Mouse (Mus musculus) bone marrow macrophage, adult 2 months (primary cell): ENCODE data around the gene Blvra.

Experiments
- CTCF ChIP-seq: IDR thresholded peaks from 2 replicates; pipeline ENCODE4 v1.5.1; 2012; ENCODE audit warnings: low read depth, mild to moderate bottlenecking, low read length, moderate library complexity
- POLR2A ChIP-seq: IDR thresholded peaks from 2 replicates; pipeline ENCODE4 v1.6.1; 2012; ENCODE audit warnings: mild to moderate bottlenecking, low read depth, low read length, borderline replicate concordance

GRCm38 (mm10) chr2:127143158-127144063 is 72.9 kb downstream of the Blvra start, which contains the start of gene Itpripl1:
- TF ChIP-seq CTCF (no peak), POLR2A (peak; percentile 66; the same call in 1 of the 2 replicates)
